Mouse (Mus musculus): ENCODE data around the gene Tmem170b.

GRCm38 (mm10) chr13:41606081-41607000 is 634 bp downstream of the Tmem170b start:
- TF ChIP-seq MAX (IDR thresholded peaks at IDR 0.05), result no peak
- no peak for TF ChIP-seq CTCF (IDR thresholded peaks at IDR 0.05; ENCODE audit: control insufficient read depth, insufficient read depth, insufficient read length)
- no peak for TF ChIP-seq CEBPB (IDR thresholded peaks at IDR 0.05; ENCODE audit: low read depth)
- TF ChIP-seq MYOG (IDR thresholded peaks at IDR 0.05; ENCODE audit: control insufficient read depth, extremely low read depth, insufficient read length), result no peak
- TF ChIP-seq MYOD1 (IDR thresholded peaks at IDR 0.05; ENCODE audit: control insufficient read depth, insufficient read length, low read depth), result no peak
- no peak for TF ChIP-seq USF1 (IDR thresholded peaks at IDR 0.05; ENCODE audit: low read depth)
- no peak for TF ChIP-seq FOSL1 (IDR thresholded peaks at IDR 0.05; ENCODE audit: insufficient read depth, low read length, poor library complexity, severe bottlenecking)

Data from C2C12 (cell line).